Mouse (Mus musculus) embryonic facial prominence, embryonic 11.5 days (tissue): ENCODE results near the gene Gsta2. TPM values are rescaled to one million over a fixed set of nuclear protein-coding genes. Genes with fewer than 3 reads are reported as not detected.

Experiments
- ATAC-seq: fragments of 200-750 bp; cut with Nextera tagmentation; replicated peaks from 2 replicates; pipeline ENCODE4 v1.8.0; 2017; ENCODE audit warnings: low read depth; ENCODE audit not compliant: insufficient number of reproducible peaks, low FRiP score, low TSS enrichment
- DNase-seq: peaks from one replicate; pipeline ENCODE4 v3.0.0-alpha.2; 2015; ENCODE audit warnings: low spot score
- H3K27ac ChIP-seq: fragments of 300-500 bp; sonication (generic); replicated peaks from 2 replicates; pipeline ENCODE4 v1.5.1; 2014; ENCODE audit warnings: mild to moderate bottlenecking, low read depth, low read length, control low read depth
- H3K27me3 ChIP-seq: fragments of 300-500 bp; sonication (generic); 2 replicates; pipeline ENCODE4 v1.6.1; 2014; ENCODE audit warnings: mild to moderate bottlenecking, low read length, moderate library complexity, mixed read lengths; ENCODE audit not compliant: control insufficient read depth, insufficient read depth
- H3K36me3 ChIP-seq: fragments of 300-500 bp; sonication (generic); replicated peaks from 2 replicates; pipeline ENCODE4 v1.6.1; 2014; ENCODE audit warnings: low read depth, mild to moderate bottlenecking, low read length, moderate library complexity, mixed read lengths; ENCODE audit not compliant: control insufficient read depth, insufficient read depth
- H3K4me1 ChIP-seq: fragments of 300-500 bp; sonication (generic); 2 replicates; pipeline ENCODE4 v1.6.1; 2014; ENCODE audit warnings: low read length, mixed read lengths; ENCODE audit not compliant: control insufficient read depth, insufficient read depth
- H3K4me2 ChIP-seq: fragments of 300-500 bp; sonication (generic); 2 replicates; pipeline ENCODE4 v1.6.1; 2014; ENCODE audit warnings: low read depth, mild to moderate bottlenecking, control low read depth, low read length, moderate library complexity
- H3K4me3 ChIP-seq: fragments of 300-500 bp; sonication (generic); 2 replicates; pipeline ENCODE4 v1.5.1; 2014; ENCODE audit warnings: low read depth, low read length, control low read depth
- H3K9ac ChIP-seq: fragments of 300-500 bp; sonication (generic); replicated peaks from 2 replicates; pipeline ENCODE4 v1.6.1; 2014; ENCODE audit warnings: mild to moderate bottlenecking, control low read depth, low read length
- H3K9me3 ChIP-seq: fragments of 300-500 bp; sonication (generic); replicated peaks from 2 replicates; pipeline ENCODE4 v1.6.1; 2016; ENCODE audit warnings: mild to moderate bottlenecking, low read length, inconsistent platforms, mixed read lengths; ENCODE audit not compliant: control insufficient read depth
- WGBS: fragments of 180-500 bp; shearing (Covaris S2); extraction: QIAGEN DNeasy Blood & Tissue Kit; methylation state at CpG from one replicate; pipeline ENCODE4 v1.1.7; 2014; 5-methylcytosine and 5-hydroxymethylcytosine counted together
- polyA plus RNA-seq: library from polyadenylated mRNA; unstranded; fragments of >200 nt; fragmentation: Nextera tagmentation; extraction: Ambion mirVana; gene quantifications from 2 replicates; pipeline ENCODE4 v1.2.1, GENCODE M21; 2014

Gsta2 gene
- polyA plus RNA-seq = not detected in 2 replicates

GRCm38 (mm10) chr9:78355611-78356010 is at the start of gene Gsta2:
Gene Gsta2, minus strand, starts transcription at chr9:78355788.
- no peak within 1 kb of the TSS for H3K4me3 ChIP-seq
- no peaks in the 10 kb centered on the region for H3K9me3 ChIP-seq
- no peaks in the 10 kb centered on the region for H3K36me3 ChIP-seq
- no peak within 1 kb of the TSS for H3K9ac ChIP-seq
- WGBS = 90% methylated on average over 8 of the region's 8 CpGs
- no peak for DNase-seq
- no peak for ATAC-seq
- no peaks in the 10 kb centered on the region for H3K4me1 ChIP-seq
- H3K27me3 ChIP-seq = no peaks in the 10 kb centered on the region
- H3K27ac ChIP-seq = no peak within 1 kb of the TSS
- no peak within 1 kb of the TSS for H3K4me2 ChIP-seq

GRCm38 (mm10) chr9:78401596-78401995 is 46.0 kb upstream of the Gsta2 start:
- peaks cover 8% of the 10 kb centered on the region for H3K27me3 ChIP-seq
- no peaks in the 10 kb centered on the region for H3K9me3 ChIP-seq
- no peak overlapping the region for H3K9ac ChIP-seq
- ATAC-seq = no peak
- H3K4me1 ChIP-seq = no peaks in the 10 kb centered on the region
- H3K27ac ChIP-seq = no peak overlapping the region
- 83% methylated on average over 7 of the region's 7 CpGs for WGBS
- H3K4me3 ChIP-seq = no peak overlapping the region
- no peak overlapping the region for H3K4me2 ChIP-seq
- no peak for DNase-seq
- H3K36me3 ChIP-seq = no peaks in the 10 kb centered on the region

- Histone ChIP-seq H3K4me3 (no peak overlapping the region), H3K4me1 (no peaks in the 10 kb centered on the region), H3K27me3 (peaks cover 19% of the 10 kb centered on the region), H3K27ac (no peak overlapping the region), H3K9ac (no peak overlapping the region), H3K9me3 (no peaks in the 10 kb centered on the region), H3K4me2 (no peak overlapping the region), H3K36me3 (no peaks in the 10 kb centered on the region)
- ATAC-seq (no peak), DNase-seq (no peak)
- WGBS = 86% methylated on average over 5 of the region's 5 CpGs
These were observed 45.0 kb upstream of the Gsta2 start for GRCm38 (mm10) chr9:78400570-78400969.

- WGBS = 63% methylated on average over 9 of the region's 9 CpGs
- Histone ChIP-seq H3K4me2 (no peak overlapping the region), H3K36me3 (no peaks in the 10 kb centered on the region), H3K9me3 (no peaks in the 10 kb centered on the region), H3K9ac (no peak overlapping the region), H3K27ac (no peak overlapping the region), H3K4me3 (peak overlapping the region; percentile 36; the same call in 1 of the 2 replicates), H3K4me1 (no peaks in the 10 kb centered on the region), H3K27me3 (peaks cover 42% of the 10 kb centered on the region)
- DNase-seq (no peak), ATAC-seq (no peak)
These were observed 40.9 kb upstream of the Gsta2 start for GRCm38 (mm10) chr9:78396517-78396916.

- ATAC-seq = peak; percentile 90
- peak; percentile 78 for DNase-seq
- peaks cover 42% of the 10 kb centered on the region for H3K27me3 ChIP-seq
- 4% methylated on average over 58 of the region's 93 CpGs for whole genome bisulfite sequencing
- no peaks in the 10 kb centered on the region for H3K4me1 ChIP-seq
- no peaks in the 10 kb centered on the region for H3K9me3 ChIP-seq
- peak within 1 kb of the TSS; percentile 55 for H3K4me2 ChIP-seq
- H3K36me3 ChIP-seq = no peaks in the 10 kb centered on the region
- peak within 1 kb of the TSS; percentile 36 for H3K4me3 ChIP-seq
- 0 out of 2 replicates have a peak within 1 kb of the TSS, but pooled peaks have one; percentile 18 for H3K9ac ChIP-seq
- H3K27ac ChIP-seq = no peak within 1 kb of the TSS
These were observed 40.2 kb upstream of the Gsta2 start, which contains the start of gene Ddx43 for GRCm38 (mm10) chr9:78395630-78396351. Gene Ddx43, plus strand, starts transcription at chr9:78395777.

- H3K9ac ChIP-seq = no peak overlapping the region
- no peak overlapping the region for H3K27ac ChIP-seq
- 0 out of 2 replicates have a peak overlapping the region, but pooled peaks have one; percentile 36 for H3K4me3 ChIP-seq
- peaks cover 42% of the 10 kb centered on the region for H3K27me3 ChIP-seq
- H3K36me3 ChIP-seq = no peaks in the 10 kb centered on the region
- DNase-seq (no peak), ATAC-seq (no peak)
- WGBS = 41% methylated on average over 11 of the region's 11 CpGs
- no peaks in the 10 kb centered on the region for H3K9me3 ChIP-seq
- peak overlapping the region; percentile 55 for H3K4me2 ChIP-seq
- H3K4me1 ChIP-seq = no peaks in the 10 kb centered on the region
These were observed 39.6 kb upstream of the Gsta2 start for GRCm38 (mm10) chr9:78395244-78395629.

- Histone ChIP-seq H3K4me3 (no peak overlapping the region), H3K36me3 (no peaks in the 10 kb centered on the region), H3K4me2 (no peak overlapping the region), H3K9me3 (no peaks in the 10 kb centered on the region), H3K4me1 (no peaks in the 10 kb centered on the region), H3K9ac (no peak overlapping the region), H3K27ac (no peak overlapping the region), H3K27me3 (peaks cover 42% of the 10 kb centered on the region)
- no peak for ATAC-seq
- 69% methylated on average over 7 of the region's 7 CpGs for WGBS
- DNase-seq = no peak
These were observed 39.0 kb upstream of the Gsta2 start for GRCm38 (mm10) chr9:78394602-78395001.

GRCm38 (mm10) chr9:78393741-78394140 is 38.2 kb upstream of the Gsta2 start:
- 78% methylated on average over 10 of the region's 10 CpGs for WGBS
- Histone ChIP-seq H3K9ac (no peak overlapping the region), H3K9me3 (no peaks in the 10 kb centered on the region), H3K27ac (no peak overlapping the region), H3K36me3 (no peaks in the 10 kb centered on the region), H3K4me2 (no peak overlapping the region), H3K4me1 (no peaks in the 10 kb centered on the region), H3K4me3 (no peak overlapping the region), H3K27me3 (peaks cover 42% of the 10 kb centered on the region)
- DNase-seq = no peak
- no peak for ATAC-seq
